In genomic region chr6:87040971-87041370, GRCm38 (mm10) we compare ENCODE assay signal across 8 mouse cellular contexts. TPM values are rescaled to one million over a fixed set of nuclear protein-coding genes. Genes with fewer than 3 reads are reported as not detected.
DNase-seq lines count a peak whose midpoint lies in the region; ATAC-seq and TF ChIP-seq lines count a peak whose summit lies in the region.

No protein-coding gene starts in this region.

- no peak for ATAC-seq in limb, embryonic 15.5 days (ENCODE audit: insufficient number of reproducible peaks, low FRiP score, low TSS enrichment, low read depth)

- H3K4me1 ChIP-seq in heart, embryonic 10.5 days: peaks cover 14% of the 10 kb centered on the region
- H3K4me1 ChIP-seq in testis, adult 2 months (ENCODE audit: control insufficient read depth, insufficient read depth, low read length): peaks cover 6% of the 10 kb centered on the region; the same call in 1 of the 2 replicates
- peaks cover 15% of the 10 kb centered on the region for H3K4me1 ChIP-seq in limb, embryonic 15.5 days
- peaks cover 15% of the 10 kb centered on the region for H3K4me1 ChIP-seq in midbrain, embryonic 10.5 days

- peaks cover 8% of the 10 kb centered on the region; the same call in 1 of the 2 replicates for H3K36me3 ChIP-seq in heart, embryonic 10.5 days
- no peaks in the 10 kb centered on the region for H3K36me3 ChIP-seq in testis, adult 2 months (ENCODE audit: control insufficient read depth, insufficient read depth, low read length)
- no peaks in the 10 kb centered on the region; the same call in 1 of the 2 replicates for H3K36me3 ChIP-seq in limb, embryonic 15.5 days
- H3K36me3 ChIP-seq in midbrain, embryonic 10.5 days: no peaks in the 10 kb centered on the region; the same call in 1 of the 2 replicates

- no peak overlapping the region for H3K4me2 ChIP-seq in limb, embryonic 15.5 days

- no peak for DNase-seq in heart, embryonic 10.5 days (ENCODE audit: low spot score)
- no peak for DNase-seq in heart, postnatal 10 days
- DNase-seq in testis, postnatal 10 days (ENCODE audit: low spot score): no peak
- DNase-seq in midbrain, embryonic 10.5 days (ENCODE audit: low spot score): no peak
- no peak for DNase-seq in cerebellum, postnatal 4 days (ENCODE audit: low spot score in 2 of 2)
- DNase-seq in kidney, postnatal 4 days: no peak

- no peak overlapping the region for H3K9ac ChIP-seq in limb, embryonic 15.5 days

- H3K4me3 ChIP-seq in heart, embryonic 10.5 days: no peak overlapping the region
- peak overlapping the region; percentile 76 for H3K4me3 ChIP-seq in testis, adult 2 months (ENCODE audit: control insufficient read depth, low read depth, low read length)
- H3K4me3 ChIP-seq in limb, embryonic 15.5 days: no peak overlapping the region
- H3K4me3 ChIP-seq in midbrain, embryonic 10.5 days: no peak overlapping the region

- no peaks in the 10 kb centered on the region for H3K9me3 ChIP-seq in heart, embryonic 10.5 days
- H3K9me3 ChIP-seq in limb, embryonic 15.5 days: no peaks in the 10 kb centered on the region
- no peaks in the 10 kb centered on the region for H3K9me3 ChIP-seq in midbrain, embryonic 10.5 days (replicated peaks)

- intact Hi-C loops in heart, postnatal 10 days (cut with DNase I): loop anchor here (2.0 kb wide), 1 partner anchor 30 kb away; no protein-coding TSS in a partner anchor

- no peak for TF ChIP-seq CTCF in testis, adult 2 months (IDR thresholded peaks at IDR 0.05; ENCODE audit: control insufficient read depth, insufficient read depth, insufficient replicate concordance, low read depth, low read length)

- no peak for TF ChIP-seq POLR2A in testis, adult 2 months (IDR thresholded peaks at IDR 0.05; ENCODE audit: control insufficient read depth, low read depth, low read length)

- no peaks in the 10 kb centered on the region for H3K27me3 ChIP-seq in heart, embryonic 10.5 days (ENCODE audit: insufficient read depth, poor library complexity, severe bottlenecking)
- no peaks in the 10 kb centered on the region for H3K27me3 ChIP-seq in testis, adult 2 months (ENCODE audit: control insufficient read depth, insufficient read depth, low read length)
- no peaks in the 10 kb centered on the region for H3K27me3 ChIP-seq in limb, embryonic 15.5 days
- H3K27me3 ChIP-seq in midbrain, embryonic 10.5 days (ENCODE audit: low read depth, poor library complexity, severe bottlenecking): no peaks in the 10 kb centered on the region

- H3K27ac ChIP-seq in heart, embryonic 10.5 days: peak overlapping the region; percentile 59; the same call in 1 of the 2 replicates
- peak overlapping the region; percentile 36 for H3K27ac ChIP-seq in testis, adult 2 months (ENCODE audit: control insufficient read depth, insufficient read depth, low read depth, low read length)
- H3K27ac ChIP-seq in limb, embryonic 15.5 days: peak overlapping the region; percentile 100
- H3K27ac ChIP-seq in midbrain, embryonic 10.5 days (replicated peaks): no peak overlapping the region

- 68% methylated on average over 4 of the region's 4 CpGs for WGBS in heart, embryonic 10.5 days
- 71% methylated on average over 4 of the region's 4 CpGs for WGBS in limb, embryonic 15.5 days
- WGBS in midbrain, embryonic 10.5 days: 87% methylated on average over 4 of the region's 4 CpGs

RNA-seq across cellular contexts. Expression of gene Gfpt1, which starts 1.7 kb away (rescaled TPM):
- 15.8 and 18.6 TPM in 2 replicates for polyA plus RNA-seq in heart, embryonic 10.5 days (2016; fragmentation: Nextera tagmentation; extraction: Ambion mirVana)
- total RNA-seq in heart, postnatal 10 days (2021): 10 to 100 TPM; 18.2 to 19.6 TPM
- polyA plus RNA-seq in testis, adult 2 months (2012; rRNA removed): 31.8 and 37.7 TPM in 2 replicates
- 21.0 and 22.5 TPM in 2 replicates for polyA plus RNA-seq in limb, embryonic 15.5 days (2015; fragmentation: Nextera tagmentation; extraction: Ambion mirVana)
- polyA plus RNA-seq in midbrain, embryonic 10.5 days (2016; fragmentation: Nextera tagmentation; extraction: Ambion mirVana): 11.5 and 13.3 TPM in 2 replicates

RNA-seq across cellular contexts. Expression of gene Nfu1, which starts 31.9 kb away (rescaled TPM):
- polyA plus RNA-seq in heart, embryonic 10.5 days (2016; fragmentation: Nextera tagmentation; extraction: Ambion mirVana): 107 and 111 TPM in 2 replicates
- total RNA-seq in heart, postnatal 10 days (2021): 10 to 100 TPM; 72.8 to 77.8 TPM
- polyA plus RNA-seq in testis, adult 2 months (2012; rRNA removed): 119 and 141 TPM in 2 replicates
- 89.8 and 97.2 TPM in 2 replicates for polyA plus RNA-seq in limb, embryonic 15.5 days (2015; fragmentation: Nextera tagmentation; extraction: Ambion mirVana)
- 88.3 and 93.9 TPM in 2 replicates for polyA plus RNA-seq in midbrain, embryonic 10.5 days (2016; fragmentation: Nextera tagmentation; extraction: Ambion mirVana)
